Mouse (Mus musculus): ENCODE results near the gene Chil1. TPM values are rescaled to one million over a fixed set of nuclear protein-coding genes. Genes with fewer than 3 reads are reported as not detected.

The Chil1 gene
- polyA plus RNA-seq, 3 experiments from 2014 or later: 0.46 to 0.98 TPM; not detected in 1

- no peak for ATAC-seq
Observed at GRCm38 (mm10) chr1:134232778-134233531, 51.0 kb downstream of the Chil1 start.

GRCm38 (mm10) chr1:134233681-134234454 lies 51.9 kb downstream of the Chil1 start:
- no peak for ATAC-seq

GRCm38 (mm10) chr1:134234455-134235390 lies 52.7 kb downstream of the Chil1 start:
- no peak for ATAC-seq

GRCm38 (mm10) chr1:134235391-134235921 lies 53.5 kb downstream of the Chil1 start, which contains the start of gene Adora1:
TSS of gene Adora1 (minus strand) at chr1:134235431.
- ATAC-seq: no peak

GRCm38 (mm10) chr1:134236142-134236541 lies 54.2 kb downstream of the Chil1 start:
- no peak for ATAC-seq

- no peak for ATAC-seq
Observed at GRCm38 (mm10) chr1:134237438-134237837, 55.5 kb downstream of the Chil1 start.

Other genes starting within 250 kb of the Chil1 start
- gene Fmod, start 144.9 kb upstream of the Chil1 start, polyA plus RNA-seq (2017; shearing (Covaris generic)): not detected
- gene Btg2, start 103.1 kb upstream of the Chil1 start, polyA plus RNA-seq (2017; shearing (Covaris generic)): 100 to 1,000 TPM; 168 to 251 (median 221) TPM
- not detected for gene Chit1, start 70.9 kb upstream of the Chil1 start, polyA plus RNA-seq (2017; shearing (Covaris generic))
- gene Mybph, start 11.3 kb downstream of the Chil1 start, polyA plus RNA-seq (2017; shearing (Covaris generic)): not detected
- gene Adora1, start 53.3 kb downstream of the Chil1 start, polyA plus RNA-seq (2017; shearing (Covaris generic)): not detected
- not detected for gene Myog, start 107.8 kb downstream of the Chil1 start, polyA plus RNA-seq (2017; shearing (Covaris generic))
- 1 to 10 TPM in 1 of 3 experiments, under 1 TPM in 1, not detected in 1; 0.24 to 1.4 TPM for gene Ppfia4, start 150.8 kb downstream of the Chil1 start, polyA plus RNA-seq (2017; shearing (Covaris generic))
- 10 to 100 TPM; 25.8 to 26.9 (median 26.6) TPM for gene Tmem183a, start 179.8 kb downstream of the Chil1 start, polyA plus RNA-seq (2017; shearing (Covaris generic))
- gene 4933406M09Rik, start 203.8 kb downstream of the Chil1 start, polyA plus RNA-seq (2017; shearing (Covaris generic)): not detected
- gene Cyb5r1, start 223.4 kb downstream of the Chil1 start, polyA plus RNA-seq (2017; shearing (Covaris generic)): 10 to 100 TPM; 15.3 to 29.6 (median 23.0) TPM
- gene Adipor1, start 233.2 kb downstream of the Chil1 start, polyA plus RNA-seq (2017; shearing (Covaris generic)): 10 to 100 TPM; 25.7 to 45.5 (median 33.0) TPM